Mouse (Mus musculus): ENCODE data around the gene Fcrl6. TPM values are rescaled to one million over a fixed set of nuclear protein-coding genes. Genes with fewer than 3 reads are reported as not detected.
A peak's percentile ranks its signal among the peaks of the same experiment; 100 is the strongest.

Fcrl6 gene
- polyA plus RNA-seq, 1 experiment from 2014 or later, result 0.13 TPM

- Histone ChIP-seq H3K9me3 (ENCODE audit: control insufficient read depth, low read length) (no peaks in the 10 kb centered on the region), H3K27me3 (replicated peaks; ENCODE audit: control insufficient read depth, insufficient read depth, low read length) (peaks cover 2% of the 10 kb centered on the region), H3K4me3 (ENCODE audit: low read length) (peak overlapping the region; percentile 82), H3K27ac (ENCODE audit: low read depth, low read length) (peak overlapping the region; percentile 63), H3K36me3 (ENCODE audit: control insufficient read depth, insufficient read depth, low read length) (no peaks in the 10 kb centered on the region), H3K4me2 (ENCODE audit: low read length) (peak overlapping the region; percentile 97), H3K9ac (ENCODE audit: low read depth, low read length) (peak overlapping the region; percentile 93), H3K4me1 (ENCODE audit: control insufficient read depth, insufficient read depth, low read depth, low read length) (peaks cover 13% of the 10 kb centered on the region)
- ATAC-seq, result peak; percentile 92
- WGBS, result under 1% methylated on average over 50 of the region's 66 CpGs
Observed at GRCm38 (mm10) chr1:172562641-172563464, 39.5 kb downstream of the Fcrl6 start.

- Histone ChIP-seq H3K4me2 (ENCODE audit: low read length) (no peak within 1 kb of the TSS), H3K27me3 (replicated peaks; ENCODE audit: control insufficient read depth, insufficient read depth, low read length) (no peaks in the 10 kb centered on the region; the same call in 1 of the 2 replicates), H3K4me3 (ENCODE audit: low read length) (no peak within 1 kb of the TSS), H3K27ac (ENCODE audit: low read depth, low read length) (no peak within 1 kb of the TSS), H3K9ac (ENCODE audit: low read depth, low read length) (no peak within 1 kb of the TSS), H3K4me1 (ENCODE audit: control insufficient read depth, insufficient read depth, low read depth, low read length) (peaks cover 5% of the 10 kb centered on the region), H3K36me3 (ENCODE audit: control insufficient read depth, insufficient read depth, low read length) (no peaks in the 10 kb centered on the region), H3K9me3 (ENCODE audit: control insufficient read depth, low read length) (no peaks in the 10 kb centered on the region)
- ATAC-seq, result no peak
- WGBS, result 84% methylated on average over 11 of the region's 11 CpGs
Observed at GRCm38 (mm10) chr1:172555638-172556037, 46.7 kb downstream of the Fcrl6 start, which contains the start of gene Vsig8. Vsig8 (plus strand) TSS chr1:172555938.

GRCm38 (mm10) chr1:172552623-172553022 lies 49.7 kb downstream of the Fcrl6 start:
- peaks cover 17% of the 10 kb centered on the region for H3K4me1 ChIP-seq (ENCODE audit: control insufficient read depth, insufficient read depth, low read depth, low read length)
- no peaks in the 10 kb centered on the region for H3K9me3 ChIP-seq (ENCODE audit: control insufficient read depth, low read length)
- H3K4me2 ChIP-seq (ENCODE audit: low read length), result no peak overlapping the region
- ATAC-seq, result no peak
- H3K4me3 ChIP-seq (ENCODE audit: low read length), result no peak overlapping the region
- no peak overlapping the region for H3K27ac ChIP-seq (ENCODE audit: low read depth, low read length)
- no peak overlapping the region for H3K9ac ChIP-seq (ENCODE audit: low read depth, low read length)
- no peaks in the 10 kb centered on the region for H3K36me3 ChIP-seq (ENCODE audit: control insufficient read depth, insufficient read depth, low read length)
- H3K27me3 ChIP-seq (replicated peaks; ENCODE audit: control insufficient read depth, insufficient read depth, low read length), result no peaks in the 10 kb centered on the region
- WGBS, result 50% methylated on average over 1 of the region's 1 CpGs

GRCm38 (mm10) chr1:172551009-172551408 lies 51.3 kb downstream of the Fcrl6 start:
- Histone ChIP-seq H3K9ac (ENCODE audit: low read depth, low read length) (peak overlapping the region; percentile 56), H3K27ac (ENCODE audit: low read depth, low read length) (no peak overlapping the region), H3K9me3 (ENCODE audit: control insufficient read depth, low read length) (no peaks in the 10 kb centered on the region), H3K4me1 (ENCODE audit: control insufficient read depth, insufficient read depth, low read depth, low read length) (peaks cover 17% of the 10 kb centered on the region), H3K4me3 (ENCODE audit: low read length) (peak overlapping the region; percentile 48), H3K4me2 (ENCODE audit: low read length) (peak overlapping the region; percentile 65), H3K36me3 (ENCODE audit: control insufficient read depth, insufficient read depth, low read length) (no peaks in the 10 kb centered on the region), H3K27me3 (replicated peaks; ENCODE audit: control insufficient read depth, insufficient read depth, low read length) (no peaks in the 10 kb centered on the region)
- 43% methylated on average over 7 of the region's 7 CpGs for WGBS
- no peak for ATAC-seq

DNA sequence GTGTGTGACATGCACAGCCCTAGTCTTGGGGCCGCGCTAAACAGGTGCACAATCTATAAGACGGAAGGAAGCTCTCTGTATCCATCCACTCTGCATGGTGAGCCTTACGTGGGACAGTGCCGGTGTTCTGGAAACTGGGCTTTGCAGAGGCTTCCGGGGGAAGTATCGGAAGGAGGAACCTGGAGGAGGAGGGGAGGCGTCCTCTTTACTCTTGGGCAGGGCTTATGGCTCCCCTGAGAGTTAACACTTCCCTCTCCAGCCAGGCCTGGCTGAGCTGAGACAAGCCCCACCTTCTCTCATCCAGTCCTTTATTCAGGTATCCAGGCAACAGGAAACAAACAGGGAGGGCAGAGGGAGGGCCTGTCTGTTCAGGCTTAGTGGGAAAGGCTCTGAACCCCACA lies 51.8 kb downstream of the Fcrl6 start:
- H3K4me3 ChIP-seq (ENCODE audit: low read length), result peak overlapping the region; percentile 48
- ATAC-seq, result peak; percentile 88
- peak overlapping the region; percentile 56 for H3K9ac ChIP-seq (ENCODE audit: low read depth, low read length)
- WGBS, result 1% methylated on average over 8 of the region's 8 CpGs
- H3K4me1 ChIP-seq (ENCODE audit: control insufficient read depth, insufficient read depth, low read depth, low read length), result peaks cover 17% of the 10 kb centered on the region
- no peak overlapping the region for H3K27ac ChIP-seq (ENCODE audit: low read depth, low read length)
- H3K36me3 ChIP-seq (ENCODE audit: control insufficient read depth, insufficient read depth, low read length), result no peaks in the 10 kb centered on the region
- no peaks in the 10 kb centered on the region for H3K27me3 ChIP-seq (replicated peaks; ENCODE audit: control insufficient read depth, insufficient read depth, low read length)
- no peaks in the 10 kb centered on the region for H3K9me3 ChIP-seq (ENCODE audit: control insufficient read depth, low read length)
- peak overlapping the region; percentile 65 for H3K4me2 ChIP-seq (ENCODE audit: low read length)

DNA sequence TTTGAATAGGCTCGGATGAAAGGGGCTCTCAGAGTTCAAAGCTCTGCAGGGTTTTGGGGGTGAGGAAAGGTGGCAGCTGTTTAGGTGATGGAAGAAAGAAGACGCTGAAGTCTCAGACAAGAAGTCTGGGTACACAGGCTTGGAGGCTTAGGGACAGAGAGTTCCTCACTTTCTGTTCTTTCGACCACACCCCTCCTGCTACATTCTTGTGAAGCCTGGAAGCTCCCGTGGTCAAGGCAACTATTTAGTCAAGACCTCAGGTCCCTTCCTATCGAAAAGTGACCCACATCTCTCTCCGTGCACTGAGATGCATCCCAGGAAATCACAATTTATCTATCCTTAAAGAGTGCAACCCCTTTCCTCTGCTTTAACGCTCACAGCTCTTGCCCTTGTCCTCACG lies 52.6 kb downstream of the Fcrl6 start:
- H3K4me1 ChIP-seq (ENCODE audit: control insufficient read depth, insufficient read depth, low read depth, low read length), result peaks cover 17% of the 10 kb centered on the region
- peak overlapping the region; percentile 65 for H3K4me2 ChIP-seq (ENCODE audit: low read length)
- H3K9me3 ChIP-seq (ENCODE audit: control insufficient read depth, low read length), result no peaks in the 10 kb centered on the region
- no peak overlapping the region for H3K27ac ChIP-seq (ENCODE audit: low read depth, low read length)
- H3K4me3 ChIP-seq (ENCODE audit: low read length), result peak overlapping the region; percentile 48
- H3K36me3 ChIP-seq (ENCODE audit: control insufficient read depth, insufficient read depth, low read length), result no peaks in the 10 kb centered on the region
- 6% methylated on average over 8 of the region's 8 CpGs for whole genome bisulfite sequencing
- no peaks in the 10 kb centered on the region for H3K27me3 ChIP-seq (replicated peaks; ENCODE audit: control insufficient read depth, insufficient read depth, low read length)
- no peak for ATAC-seq
- peak overlapping the region; percentile 56 for H3K9ac ChIP-seq (ENCODE audit: low read depth, low read length)

DNA sequence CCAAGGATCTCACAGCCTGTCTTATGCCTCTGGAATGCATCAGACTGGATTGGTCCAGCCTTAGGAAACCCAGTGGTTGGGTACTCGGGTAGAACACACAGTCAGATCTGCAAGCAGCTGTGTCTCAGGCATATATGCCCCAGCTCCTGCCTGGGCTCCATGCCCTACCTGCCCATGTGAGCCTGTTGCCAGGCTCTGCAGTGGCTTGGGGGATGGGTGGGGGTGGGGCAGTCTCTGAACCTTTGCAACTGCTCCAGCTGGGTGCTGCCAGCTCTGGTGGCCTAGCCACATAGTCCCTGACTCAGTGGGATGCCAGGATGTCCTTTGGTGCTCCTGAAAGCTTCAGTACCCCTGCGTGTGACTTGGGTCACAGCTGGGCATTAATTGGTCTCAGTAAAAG lies 53.0 kb downstream of the Fcrl6 start:
- no peaks in the 10 kb centered on the region for H3K36me3 ChIP-seq (ENCODE audit: control insufficient read depth, insufficient read depth, low read length)
- peak overlapping the region; percentile 65 for H3K4me2 ChIP-seq (ENCODE audit: low read length)
- no peaks in the 10 kb centered on the region for H3K9me3 ChIP-seq (ENCODE audit: control insufficient read depth, low read length)
- ATAC-seq, result no peak
- H3K27me3 ChIP-seq (replicated peaks; ENCODE audit: control insufficient read depth, insufficient read depth, low read length), result no peaks in the 10 kb centered on the region
- H3K4me3 ChIP-seq (ENCODE audit: low read length), result no peak overlapping the region
- H3K9ac ChIP-seq (ENCODE audit: low read depth, low read length), result no peak overlapping the region
- no peak overlapping the region for H3K27ac ChIP-seq (ENCODE audit: low read depth, low read length)
- H3K4me1 ChIP-seq (ENCODE audit: control insufficient read depth, insufficient read depth, low read depth, low read length), result peaks cover 17% of the 10 kb centered on the region
- WGBS, result 14% methylated on average over 2 of the region's 2 CpGs

DNA sequence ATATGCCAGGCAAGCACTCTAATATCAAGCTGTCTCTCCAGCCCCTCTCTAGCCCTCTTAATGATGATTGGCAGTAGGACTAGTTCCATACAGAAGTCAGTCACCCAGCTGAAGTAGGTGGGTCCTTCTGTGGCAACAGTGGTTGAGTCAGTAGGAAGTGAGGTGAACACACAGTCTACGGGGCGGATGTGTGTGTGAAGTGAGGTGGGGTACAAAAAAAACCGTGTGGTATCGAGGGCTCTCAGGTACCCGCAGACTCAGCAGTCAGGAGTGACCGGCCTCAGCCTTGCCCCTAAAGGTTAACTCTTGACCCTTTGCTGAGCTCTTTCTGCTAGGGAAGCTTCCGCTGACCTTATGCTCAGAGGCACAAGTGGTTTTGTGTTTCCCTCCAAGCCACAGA lies 53.9 kb downstream of the Fcrl6 start:
- Histone ChIP-seq H3K9ac (ENCODE audit: low read depth, low read length) (no peak overlapping the region), H3K27ac (ENCODE audit: low read depth, low read length) (no peak overlapping the region), H3K36me3 (ENCODE audit: control insufficient read depth, insufficient read depth, low read length) (no peaks in the 10 kb centered on the region), H3K4me2 (ENCODE audit: low read length) (no peak overlapping the region), H3K9me3 (ENCODE audit: control insufficient read depth, low read length) (no peaks in the 10 kb centered on the region), H3K4me1 (ENCODE audit: control insufficient read depth, insufficient read depth, low read depth, low read length) (peaks cover 17% of the 10 kb centered on the region), H3K27me3 (replicated peaks; ENCODE audit: control insufficient read depth, insufficient read depth, low read length) (no peaks in the 10 kb centered on the region), H3K4me3 (ENCODE audit: low read length) (no peak overlapping the region)
- ATAC-seq, result no peak
- 59% methylated on average over 7 of the region's 7 CpGs for WGBS

Measured in hindbrain, embryonic 16.5 days (tissue).